ENCODE assay signal across 1 mouse cellular context in the genomic region with DNA sequence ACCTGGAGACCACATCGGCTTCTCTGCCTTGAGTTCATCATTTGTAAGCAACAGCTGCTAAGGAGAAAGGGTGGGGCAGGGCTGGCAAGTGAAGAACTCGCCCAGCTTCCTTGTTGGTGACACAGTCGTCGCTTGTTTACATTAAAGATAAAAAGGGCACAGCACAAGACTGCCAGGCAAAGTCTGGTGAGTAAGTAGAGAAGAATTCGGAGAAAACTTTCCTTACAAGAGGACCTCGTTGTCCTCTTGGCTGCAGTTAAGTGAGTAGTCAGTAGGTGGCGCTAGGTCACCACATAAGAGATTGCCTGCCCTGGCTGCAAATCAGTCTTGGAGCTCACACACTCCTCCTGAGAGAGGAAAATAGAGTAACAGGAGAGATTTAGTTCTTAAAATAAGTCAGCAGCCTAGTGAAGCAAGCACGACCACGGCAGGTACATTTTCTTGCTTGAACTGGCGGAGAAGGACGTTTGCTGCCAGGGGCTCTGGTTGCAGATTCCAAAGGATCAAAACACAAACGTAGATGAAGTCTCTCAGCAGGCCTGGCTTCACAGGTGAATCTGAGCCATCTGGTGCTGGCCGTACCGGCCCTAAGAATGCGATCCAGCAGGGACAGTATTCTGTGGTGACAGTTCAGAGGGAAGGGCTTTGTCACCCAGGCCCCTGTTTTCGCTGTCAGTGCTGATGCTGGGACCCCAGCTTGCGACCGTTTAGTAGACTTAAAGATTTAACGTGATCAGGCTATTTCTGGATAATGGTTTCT.
TF ChIP-seq lines count a peak whose summit lies in the region.

No protein-coding gene starts in this region.

TF ChIP-seq in C2C12, 6 proteins besides CTCF, POLR2A, EP300 and RAD21:
- peak; percentile 84 for TF ChIP-seq MYOD1 (IDR thresholded peaks at IDR 0.05; ENCODE audit: control insufficient read depth, insufficient read length, low read depth)
- no peak for TF ChIP-seq MYOG (IDR thresholded peaks at IDR 0.05; ENCODE audit: control insufficient read depth, extremely low read depth, insufficient read length)
- TF ChIP-seq MAX (IDR thresholded peaks at IDR 0.05): peak; percentile 51
